Mouse (Mus musculus) G1E (cell line): ENCODE data around the gene Usf1. TPM values are rescaled to one million over a fixed set of nuclear protein-coding genes. Genes with fewer than 3 reads are reported as not detected.

Source experiments
- ATAC-seq: 2 replicates; pipeline ENCODE4 v1.8.0; 2016; ENCODE audit warnings: mild to moderate bottlenecking; ENCODE audit not compliant: insufficient number of reproducible peaks, poor library complexity, low FRiP score, severe bottlenecking; ENCODE audit errors: extremely low read depth
- DNase-seq: peaks from one replicate; pipeline ENCODE4 v3.0.0; 2012; ENCODE audit warnings: low spot score
- H3K27me3 ChIP-seq: 2 replicates; pipeline ENCODE4 v1.6.1; 2012; ENCODE audit warnings: mild to moderate bottlenecking, low read length, inconsistent platforms; ENCODE audit not compliant: insufficient read depth
- H3K36me3 ChIP-seq: replicated peaks from 2 replicates; pipeline ENCODE3; 2012; ENCODE audit warnings: mild to moderate bottlenecking, inconsistent platforms
- H3K4me1 ChIP-seq: 2 replicates; pipeline ENCODE4 v1.6.1; 2012; ENCODE audit warnings: low read depth, low read length, inconsistent platforms, mixed read lengths; ENCODE audit not compliant: insufficient read depth
- H3K4me3 ChIP-seq: 2 replicates; pipeline ENCODE4 v1.5.1; 2012; ENCODE audit warnings: low read depth, mild to moderate bottlenecking, inconsistent platforms, low read length, moderate library complexity, mixed read lengths
- H3K9me3 ChIP-seq: replicated peaks from 2 replicates; pipeline ENCODE4 v1.6.1; 2012; ENCODE audit warnings: inconsistent platforms
- CTCF ChIP-seq: IDR thresholded peaks from 2 replicates; pipeline ENCODE4 v1.5.1; 2012; ENCODE audit warnings: low read depth, low read length, inconsistent platforms, mixed read lengths
- GATA1 ChIP-seq: IDR thresholded peaks from 2 replicates; pipeline ENCODE4 v1.6.1; 2012; ENCODE audit warnings: borderline replicate concordance, low read length, inconsistent platforms, mixed read lengths
- GATA2 ChIP-seq: IDR thresholded peaks from 2 replicates; pipeline ENCODE4 v1.6.1; 2012; ENCODE audit warnings: low read depth, low read length, inconsistent platforms, borderline replicate concordance
- POLR2AphosphoS5 ChIP-seq: IDR thresholded peaks from 2 replicates; pipeline ENCODE4 v1.6.1; 2012; ENCODE audit warnings: low read depth, low read length, inconsistent platforms; ENCODE audit not compliant: insufficient replicate concordance
- TAL1 ChIP-seq: conservative IDR thresholded peaks from 2 replicates; pipeline ENCODE4 v1.6.1; 2012; ENCODE audit warnings: low read depth, low read length, inconsistent platforms, mixed read lengths
- polyA plus RNA-seq: library from polyadenylated mRNA; stranded (reverse); fragments of >175 nt; gene quantifications from 2 replicates; pipeline ENCODE4 v1.2.3, GENCODE M21; 2012
- total RNA-seq, 2 experiments: library from RNA; stranded (forward) in 1 of 2; stranded (reverse) in 1 of 2; fragments of 200-1000 nt in 1 of 2; fragments of >200 nt in 1 of 2; fragmentation: Nextera tagmentation in 1 of 2; gene quantifications; 2 replicates each; pipeline ENCODE4 v1.2.3; 2014 to 2017

The Usf1 gene
- total and polyA plus RNA-seq, 3 experiments: 17.6 to 41.9 (median 38.9) TPM

GRCm38 (mm10) chr1:171379935-171380599 is 31.0 kb upstream of the Usf1 start:
- ATAC-seq (peak; percentile 63), DNase-seq (no peak)
- no peaks in the 10 kb centered on the region for H3K9me3 ChIP-seq
- no peaks in the 10 kb centered on the region for H3K36me3 ChIP-seq
- TF ChIP-seq POLR2AphosphoS5 (no peak), GATA1 (no peak), TAL1 (no peak)
- no peak overlapping the region; the same call in 1 of the 2 replicates for H3K4me3 ChIP-seq
- H3K4me1 ChIP-seq: peaks cover 19% of the 10 kb centered on the region
- peaks cover 42% of the 10 kb centered on the region for H3K27me3 ChIP-seq

GRCm38 (mm10) chr1:171382096-171382620 is 29.0 kb upstream of the Usf1 start:
- DNase-seq: no peak
- Histone ChIP-seq H3K27me3 (peaks cover 41% of the 10 kb centered on the region), H3K36me3 (no peaks in the 10 kb centered on the region), H3K4me1 (peaks cover 19% of the 10 kb centered on the region), H3K4me3 (no peak overlapping the region), H3K9me3 (no peaks in the 10 kb centered on the region)
- TF ChIP-seq TAL1: no peak
- no peak for ATAC-seq

- H3K4me3 ChIP-seq: peak overlapping the region; percentile 17; the same call in 1 of the 2 replicates
- DNase-seq (no peak), ATAC-seq (no peak)
- H3K9me3 ChIP-seq: no peaks in the 10 kb centered on the region
- H3K4me1 ChIP-seq: peaks cover 30% of the 10 kb centered on the region
- H3K27me3 ChIP-seq: peaks cover 35% of the 10 kb centered on the region
- TF ChIP-seq GATA1 (no peak), GATA2 (no peak), POLR2AphosphoS5 (no peak), CTCF (no peak), TAL1 (no peak)
- H3K36me3 ChIP-seq: no peaks in the 10 kb centered on the region
These were observed 26.8 kb upstream of the Usf1 start for GRCm38 (mm10) chr1:171384361-171384760.

GRCm38 (mm10) chr1:171385171-171385570 is 25.9 kb upstream of the Usf1 start:
- ATAC-seq (no peak), DNase-seq (no peak)
- Histone ChIP-seq H3K27me3 (peaks cover 29% of the 10 kb centered on the region), H3K4me1 (peaks cover 32% of the 10 kb centered on the region), H3K4me3 (no peak overlapping the region), H3K36me3 (no peaks in the 10 kb centered on the region), H3K9me3 (no peaks in the 10 kb centered on the region)
- TF ChIP-seq CTCF (no peak), POLR2AphosphoS5 (no peak), GATA2 (no peak), TAL1 (no peak), GATA1 (no peak)

- ATAC-seq (no peak), DNase-seq (no peak)
- TF ChIP-seq GATA1 (no peak), GATA2 (no peak), TAL1 (no peak), CTCF (no peak), POLR2AphosphoS5 (no peak)
- H3K9me3 ChIP-seq: no peaks in the 10 kb centered on the region
- H3K4me3 ChIP-seq: no peak overlapping the region
- peaks cover 36% of the 10 kb centered on the region for H3K4me1 ChIP-seq
- H3K27me3 ChIP-seq: peaks cover 24% of the 10 kb centered on the region
- H3K36me3 ChIP-seq: no peaks in the 10 kb centered on the region
These were observed 24.0 kb upstream of the Usf1 start for GRCm38 (mm10) chr1:171387099-171387498.

- ATAC-seq (peak; percentile 55; the same call in 1 of the 2 replicates), DNase-seq (no peak)
- peak within 1 kb of the TSS; percentile 24; the same call in 1 of the 2 replicates for H3K4me3 ChIP-seq
- peaks cover 18% of the 10 kb centered on the region for H3K27me3 ChIP-seq
- no peaks in the 10 kb centered on the region for H3K36me3 ChIP-seq
- no peaks in the 10 kb centered on the region for H3K9me3 ChIP-seq
- TF ChIP-seq GATA2 (no peak), CTCF (no peak), POLR2AphosphoS5 (no peak), TAL1 (no peak), GATA1 (no peak)
- peaks cover 31% of the 10 kb centered on the region for H3K4me1 ChIP-seq
These were observed 22.6 kb upstream of the Usf1 start, which contains the start of gene Arhgap30 for GRCm38 (mm10) chr1:171388376-171389102. Gene Arhgap30 (plus strand): TSS chr1:171388954.
